Mouse (Mus musculus): Measurements from ENCODE around the gene Tmem120b.
A peak's percentile ranks its signal among the peaks of the same experiment; 100 is the strongest.

Gene Tmem120b

GRCm38 (mm10) chr5:123139722-123140627, 71.8 kb downstream of the Tmem120b start:
- DNase-seq (ENCODE audit: inconsistent ontology term): peak; percentile 48

GRCm38 (mm10) chr5:123140694-123141554, 72.7 kb downstream of the Tmem120b start:
- DNase-seq (ENCODE audit: inconsistent ontology term): peak; percentile 93

- peak; percentile 77 for DNase-seq (ENCODE audit: inconsistent ontology term)
Measured at GRCm38 (mm10) chr5:123141555-123142160, 73.4 kb downstream of the Tmem120b start.

GRCm38 (mm10) chr5:123142161-123143157, 74.2 kb downstream of the Tmem120b start, which contains the start of gene Setd1b:
TSS of gene Setd1b (plus strand) at chr5:123142193.
- DNase-seq (ENCODE audit: inconsistent ontology term): peak; percentile 56

GRCm38 (mm10) chr5:123143251-123143970, 75.2 kb downstream of the Tmem120b start:
- peak; percentile 59 for DNase-seq (ENCODE audit: inconsistent ontology term)

GRCm38 (mm10) chr5:123143971-123144745, 75.9 kb downstream of the Tmem120b start:
- DNase-seq (ENCODE audit: inconsistent ontology term): peak; percentile 35

GRCm38 (mm10) chr5:123144746-123145590, 76.8 kb downstream of the Tmem120b start:
- peak; percentile 12 for DNase-seq (ENCODE audit: inconsistent ontology term)

GRCm38 (mm10) chr5:123146357-123146756, 78.1 kb downstream of the Tmem120b start:
- DNase-seq (ENCODE audit: inconsistent ontology term): no peak

- no peak for DNase-seq (ENCODE audit: inconsistent ontology term)
Measured at GRCm38 (mm10) chr5:123147569-123147968, 79.4 kb downstream of the Tmem120b start.

GRCm38 (mm10) chr5:123148073-123148722, 80.0 kb downstream of the Tmem120b start:
- no peak for DNase-seq (ENCODE audit: inconsistent ontology term)

GRCm38 (mm10) chr5:123149451-123150400, 81.5 kb downstream of the Tmem120b start:
- peak; percentile 91 for DNase-seq (ENCODE audit: inconsistent ontology term)

- no peak for DNase-seq (ENCODE audit: inconsistent ontology term)
Measured at GRCm38 (mm10) chr5:123150641-123151040, 82.4 kb downstream of the Tmem120b start.

GRCm38 (mm10) chr5:123151077-123151476, 82.9 kb downstream of the Tmem120b start:
- no peak for DNase-seq (ENCODE audit: inconsistent ontology term)

- no peak for DNase-seq (ENCODE audit: inconsistent ontology term)
Measured at GRCm38 (mm10) chr5:123151707-123152362, 83.6 kb downstream of the Tmem120b start.

- DNase-seq (ENCODE audit: inconsistent ontology term): no peak
Measured at GRCm38 (mm10) chr5:123152901-123153300, 84.7 kb downstream of the Tmem120b start.

- peak; percentile 57 for DNase-seq (ENCODE audit: inconsistent ontology term)
Measured at GRCm38 (mm10) chr5:123155425-123155824, 87.2 kb downstream of the Tmem120b start.
